Mouse (Mus musculus): ENCODE measurements around the gene Pde10a. TPM values are rescaled to one million over a fixed set of nuclear protein-coding genes. Genes with fewer than 3 reads are reported as not detected.

Gene Pde10a
- polyA plus RNA-seq, 1 experiment: 3.9 TPM

DNA sequence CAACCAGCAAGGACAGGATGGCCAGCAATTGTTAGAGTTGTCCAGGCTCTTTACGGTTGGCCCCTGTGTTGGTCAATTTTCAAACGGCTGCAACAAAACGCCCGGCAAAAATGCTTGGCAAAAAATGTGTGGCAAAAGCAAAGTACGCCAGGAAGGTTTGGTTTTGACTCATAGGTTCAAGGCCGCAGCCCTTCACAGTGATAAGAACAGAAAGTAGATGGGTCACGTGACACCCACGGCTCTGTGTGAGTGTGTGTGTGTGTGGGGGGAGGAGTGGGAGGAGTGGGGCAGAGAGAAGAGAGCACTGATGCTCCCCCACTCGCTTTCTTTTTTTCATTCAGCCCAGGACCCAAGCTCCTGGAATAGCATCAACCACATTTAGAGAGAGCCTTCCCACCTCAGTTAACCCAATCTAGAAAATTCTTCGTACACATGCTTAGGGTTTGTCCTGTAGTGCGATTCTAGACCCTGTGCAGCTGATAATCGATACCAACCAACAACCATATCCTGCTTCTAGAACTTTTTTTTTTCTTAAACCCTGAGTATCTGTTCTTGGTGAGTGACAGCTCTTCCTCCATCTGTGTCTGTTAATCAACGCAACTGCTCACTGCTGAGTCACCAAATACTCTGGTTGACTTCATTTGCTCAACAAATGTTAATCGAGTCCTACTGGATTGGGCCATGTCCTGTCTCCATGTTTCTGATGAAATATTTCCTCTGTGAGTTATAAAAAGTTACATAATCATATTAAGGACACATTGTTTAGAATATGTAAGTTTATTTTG lies 37.1 kb downstream of the Pde10a start:
- TF ChIP-seq FLI1 (IDR thresholded peaks at IDR 0.05; ENCODE audit: low read length) (no peak), GATA1 (IDR thresholded peaks at IDR 0.05; ENCODE audit: borderline replicate concordance, low read length) (no peak)
- Histone ChIP-seq H3K4me3 (replicated peaks) (no peak overlapping the region), H3K27me3 (replicated peaks) (peaks cover 8% of the 10 kb centered on the region), H3K4me1 (no peaks in the 10 kb centered on the region), H3K9me3 (no peaks in the 10 kb centered on the region), H3K36me3 (replicated peaks; ENCODE audit: low read length) (no peaks in the 10 kb centered on the region)

DNA sequence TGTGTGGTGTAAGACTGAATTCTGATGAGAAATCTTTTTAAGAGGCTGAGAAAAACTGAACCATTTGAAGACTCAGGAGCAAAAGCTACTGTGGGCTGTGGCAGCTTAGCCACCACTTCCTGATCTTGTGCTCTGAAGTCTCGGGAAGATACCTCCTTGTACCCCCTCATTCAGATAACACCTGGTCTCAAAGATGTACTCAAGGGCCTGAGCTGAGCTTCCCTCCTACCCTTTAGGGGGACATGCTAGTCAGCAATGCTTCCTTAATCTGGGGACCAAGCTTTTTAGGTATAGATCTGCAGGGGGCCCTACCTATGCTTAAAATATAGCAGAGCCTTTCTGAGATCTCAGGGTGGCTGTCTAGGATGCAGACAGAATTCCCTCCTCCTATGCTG lies 37.7 kb downstream of the Pde10a start:
- H3K9me3 ChIP-seq: no peaks in the 10 kb centered on the region
- no peak overlapping the region for H3K4me3 ChIP-seq (replicated peaks)
- H3K27me3 ChIP-seq (replicated peaks): peaks cover 8% of the 10 kb centered on the region
- H3K36me3 ChIP-seq (replicated peaks; ENCODE audit: low read length): no peaks in the 10 kb centered on the region
- TF ChIP-seq FLI1 (IDR thresholded peaks at IDR 0.05; ENCODE audit: low read length): no peak
- TF ChIP-seq GATA1 (IDR thresholded peaks at IDR 0.05; ENCODE audit: borderline replicate concordance, low read length): no peak
- H3K4me1 ChIP-seq: no peaks in the 10 kb centered on the region

DNA sequence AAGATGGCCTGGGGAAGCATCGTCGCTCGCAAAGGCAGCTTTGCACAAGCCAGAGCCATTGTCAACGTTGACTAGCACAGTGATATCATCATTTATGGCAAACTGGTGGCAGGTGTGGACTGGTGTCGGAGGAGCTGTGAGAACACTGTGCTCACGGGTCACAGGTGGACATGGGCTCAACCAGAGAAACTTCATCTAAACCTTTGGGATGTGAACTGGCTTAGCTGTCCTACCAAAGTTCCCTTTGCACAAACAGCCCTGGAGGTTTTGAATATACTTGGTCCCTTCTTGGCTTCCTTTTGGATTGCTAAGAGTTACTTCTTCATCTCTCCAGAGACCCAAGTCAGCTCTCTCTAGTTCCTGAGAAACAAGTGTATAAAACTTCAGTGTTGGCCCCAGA lies 41.7 kb downstream of the Pde10a start, which contains the start of gene Gm17087:
Gm17087 (minus strand) TSS at position 101 of the 400 bp plus-strand sequence.
- H3K4me1 ChIP-seq: no peaks in the 10 kb centered on the region
- peaks cover 9% of the 10 kb centered on the region for H3K27me3 ChIP-seq (replicated peaks)
- H3K36me3 ChIP-seq (replicated peaks; ENCODE audit: low read length): no peaks in the 10 kb centered on the region
- no peaks in the 10 kb centered on the region for H3K9me3 ChIP-seq
- peak within 1 kb of the TSS; percentile 10 for H3K4me3 ChIP-seq (replicated peaks)
- TF ChIP-seq FLI1 (IDR thresholded peaks at IDR 0.05; ENCODE audit: low read length): no peak
- TF ChIP-seq GATA1 (IDR thresholded peaks at IDR 0.05; ENCODE audit: borderline replicate concordance, low read length): no peak

DNA sequence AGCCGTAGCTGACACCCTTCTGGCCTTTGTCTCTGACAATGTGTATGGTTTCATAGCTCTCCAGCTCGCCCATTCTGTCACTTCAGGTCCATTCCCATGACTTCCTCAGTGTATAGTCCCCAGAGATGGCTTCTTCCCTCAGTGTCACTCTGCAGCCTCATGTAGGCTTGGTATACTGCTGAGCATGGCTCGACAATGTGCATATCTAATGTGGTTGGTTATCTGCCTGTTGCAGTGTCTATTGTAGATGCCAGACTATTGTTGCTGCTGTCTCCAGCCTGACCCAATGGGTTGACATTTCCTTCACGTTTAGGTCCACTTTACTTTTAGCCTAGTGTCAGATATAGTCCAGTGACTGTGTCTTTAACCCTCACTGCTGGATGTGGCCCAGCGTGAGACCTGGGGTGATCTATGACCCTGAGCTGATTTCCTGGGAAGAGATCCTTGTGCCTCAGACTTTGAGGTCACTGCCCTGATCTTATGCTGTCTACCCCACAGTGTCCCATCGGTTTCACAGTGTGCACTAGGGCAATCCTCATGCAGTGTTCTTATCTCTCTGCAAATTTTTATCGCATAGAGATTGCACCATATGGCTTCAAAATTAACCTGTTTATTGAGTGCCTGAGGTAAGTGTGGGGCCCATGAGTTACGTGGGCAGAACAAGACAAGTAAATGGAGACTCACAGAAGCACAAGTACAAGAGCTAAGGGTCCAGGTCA lies 48.5 kb downstream of the Pde10a start:
- Histone ChIP-seq H3K4me1 (peaks cover 18% of the 10 kb centered on the region; the same call in 1 of the 2 replicates), H3K36me3 (replicated peaks; ENCODE audit: low read length) (no peaks in the 10 kb centered on the region), H3K27me3 (replicated peaks) (peaks cover 11% of the 10 kb centered on the region), H3K9me3 (no peaks in the 10 kb centered on the region), H3K4me3 (replicated peaks) (no peak overlapping the region)
- TF ChIP-seq GATA1 (IDR thresholded peaks at IDR 0.05; ENCODE audit: borderline replicate concordance, low read length): no peak
- no peak for TF ChIP-seq FLI1 (IDR thresholded peaks at IDR 0.05; ENCODE audit: low read length)

DNA sequence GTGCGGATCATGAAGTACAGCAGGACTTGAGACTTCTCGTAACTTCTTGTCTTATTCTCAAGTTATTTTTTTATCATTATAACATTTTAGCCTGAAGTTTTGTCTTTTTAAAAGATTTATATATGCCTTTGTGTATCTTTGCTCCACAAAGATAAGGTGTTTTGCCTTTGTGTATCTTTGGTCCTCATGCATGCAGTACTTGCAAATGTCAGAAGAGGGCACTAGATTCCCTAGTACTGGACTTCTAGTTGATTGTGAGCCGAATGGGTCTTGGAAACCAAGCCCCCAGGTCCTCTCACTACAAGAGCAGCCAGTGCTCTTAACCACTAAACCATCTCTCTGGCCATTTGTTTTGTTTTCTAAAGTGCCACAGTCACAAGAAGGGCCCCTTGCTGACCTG lies 55.2 kb downstream of the Pde10a start:
- Histone ChIP-seq H3K9me3 (peaks cover 5% of the 10 kb centered on the region; the same call in 1 of the 2 replicates), H3K4me1 (peaks cover 6% of the 10 kb centered on the region; the same call in 1 of the 2 replicates), H3K36me3 (replicated peaks; ENCODE audit: low read length) (no peaks in the 10 kb centered on the region), H3K4me3 (replicated peaks) (no peak overlapping the region), H3K27me3 (replicated peaks) (peaks cover 3% of the 10 kb centered on the region)
- TF ChIP-seq GATA1 (IDR thresholded peaks at IDR 0.05; ENCODE audit: borderline replicate concordance, low read length) (no peak), FLI1 (IDR thresholded peaks at IDR 0.05; ENCODE audit: low read length) (no peak)

DNA sequence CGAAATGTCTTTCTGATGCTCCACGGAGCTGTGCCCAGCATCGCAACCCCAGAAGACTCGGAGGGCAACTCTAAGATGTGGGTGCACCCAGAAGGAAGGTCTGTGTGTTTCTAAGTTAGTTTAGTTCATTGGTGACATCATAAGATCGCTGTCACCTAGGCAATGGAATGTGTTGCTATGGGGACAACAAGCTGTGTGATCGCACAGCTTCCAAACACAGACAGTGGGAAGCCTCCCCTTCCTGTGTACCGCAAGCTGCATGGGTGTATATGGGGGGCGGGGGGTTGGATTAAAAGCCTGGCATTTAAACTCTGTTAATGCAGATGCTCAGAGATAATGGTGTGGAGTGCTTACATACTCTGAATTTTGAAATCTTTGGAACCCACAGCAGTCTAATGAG lies 56.4 kb downstream of the Pde10a start:
- Histone ChIP-seq H3K4me1 (peaks cover 3% of the 10 kb centered on the region; the same call in 1 of the 2 replicates), H3K27me3 (replicated peaks) (peaks cover 2% of the 10 kb centered on the region), H3K4me3 (replicated peaks) (no peak overlapping the region), H3K36me3 (replicated peaks; ENCODE audit: low read length) (no peaks in the 10 kb centered on the region), H3K9me3 (peaks cover 14% of the 10 kb centered on the region)
- TF ChIP-seq GATA1 (IDR thresholded peaks at IDR 0.05; ENCODE audit: borderline replicate concordance, low read length) (no peak), FLI1 (IDR thresholded peaks at IDR 0.05; ENCODE audit: low read length) (no peak)

DNA sequence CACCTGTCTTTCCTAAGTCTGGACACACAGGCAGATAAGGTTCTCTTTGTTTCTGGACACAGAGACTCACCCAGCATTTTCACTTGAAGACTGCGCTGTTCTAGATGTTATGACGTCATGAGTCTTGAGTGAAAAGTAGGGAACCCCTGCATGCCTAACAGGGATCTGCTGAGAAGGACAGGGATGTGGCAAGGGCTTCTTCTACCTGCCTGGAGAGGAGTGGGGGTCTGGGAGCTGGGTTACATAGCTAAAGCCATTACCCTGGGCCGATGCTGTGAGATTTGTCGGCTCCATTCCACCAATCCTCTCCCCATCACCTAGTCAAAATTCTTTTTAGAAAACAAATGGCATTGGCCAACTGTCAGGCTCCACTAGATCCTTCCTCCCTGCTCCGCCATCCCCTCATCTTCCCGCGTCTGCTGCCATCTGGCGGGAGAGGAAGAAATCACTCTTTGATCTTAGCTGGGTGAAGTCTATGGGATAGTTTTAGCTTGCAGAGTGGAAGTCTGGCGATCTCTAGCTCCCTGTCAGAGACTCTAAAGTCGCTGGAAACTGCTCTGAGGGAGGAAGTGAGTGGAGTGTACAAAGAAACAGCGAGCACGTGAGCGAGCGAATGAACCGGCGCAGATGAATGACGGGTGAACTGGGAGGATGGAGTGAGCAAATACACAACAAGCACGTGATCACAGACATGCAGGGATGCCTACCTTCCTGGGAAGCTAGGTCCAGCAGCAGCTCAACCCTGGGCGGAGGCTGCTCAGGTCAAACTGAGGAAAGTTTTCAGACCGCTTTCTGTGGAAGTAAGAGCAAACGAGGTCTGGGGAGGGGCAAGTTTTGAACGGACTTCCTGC lies 67.5 kb downstream of the Pde10a start:
- peak overlapping the region; percentile 84 for H3K4me3 ChIP-seq (replicated peaks)
- peaks cover 9% of the 10 kb centered on the region for H3K4me1 ChIP-seq

DNA sequence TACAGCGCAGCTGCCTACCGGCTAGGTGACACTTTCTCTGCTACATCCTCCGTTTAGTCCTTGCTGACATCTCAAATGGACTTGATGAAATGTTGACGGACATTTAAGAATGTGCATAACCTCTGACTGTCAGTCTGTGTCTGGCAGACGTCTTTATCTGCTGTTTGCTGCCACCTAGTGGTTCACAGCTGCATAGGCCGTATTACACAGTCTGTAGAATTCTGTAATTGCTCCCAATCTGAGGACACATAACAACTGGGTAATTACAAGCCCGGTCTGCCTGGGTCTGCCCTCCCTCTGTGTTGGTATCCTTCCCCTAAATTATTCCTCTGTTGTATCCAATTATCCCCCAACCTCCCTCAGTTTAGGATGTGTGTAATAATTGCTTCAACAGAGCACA lies 72.6 kb downstream of the Pde10a start:
- no peaks in the 10 kb centered on the region for H3K36me3 ChIP-seq (replicated peaks; ENCODE audit: low read length)
- TF ChIP-seq GATA1 (IDR thresholded peaks at IDR 0.05; ENCODE audit: borderline replicate concordance, low read length): no peak
- no peak for TF ChIP-seq FLI1 (IDR thresholded peaks at IDR 0.05; ENCODE audit: low read length)

More for the DNA sequence above, 67.5 kb downstream of the Pde10a start:
- Histone ChIP-seq H3K36me3 (replicated peaks; ENCODE audit: low read length) (no peaks in the 10 kb centered on the region), H3K9me3 (peaks cover 6% of the 10 kb centered on the region; the same call in 1 of the 2 replicates), H3K27me3 (replicated peaks) (peaks cover 12% of the 10 kb centered on the region)
- no peak for TF ChIP-seq GATA1 (IDR thresholded peaks at IDR 0.05; ENCODE audit: borderline replicate concordance, low read length)
- TF ChIP-seq FLI1 (IDR thresholded peaks at IDR 0.05; ENCODE audit: low read length): no peak

DNA sequence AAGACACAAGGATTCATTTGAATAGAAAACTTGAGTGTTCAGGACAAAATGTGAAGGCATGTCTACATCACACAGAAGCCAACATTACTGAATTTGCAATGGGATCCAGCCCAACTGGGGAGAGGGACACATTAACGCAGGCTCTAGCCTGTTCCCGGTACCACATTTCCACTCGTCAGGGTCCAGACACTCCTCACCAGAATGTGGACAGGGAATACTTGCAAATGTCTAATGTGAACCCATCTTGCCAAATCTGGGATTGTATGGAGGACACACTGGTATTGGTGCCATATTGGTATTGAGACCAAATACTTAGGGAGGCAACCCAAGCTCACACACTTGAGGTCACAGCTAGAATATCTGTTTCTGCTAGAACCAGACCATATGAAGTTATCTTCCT lies 77.8 kb downstream of the Pde10a start:
- Histone ChIP-seq H3K4me3 (replicated peaks) (no peak overlapping the region), H3K4me1 (peaks cover 8% of the 10 kb centered on the region; the same call in 1 of the 2 replicates), H3K27me3 (replicated peaks) (peaks cover 28% of the 10 kb centered on the region), H3K9me3 (0 out of 2 replicates have a peak, but pooled peaks cover 4% of the 10 kb centered on the region), H3K36me3 (replicated peaks; ENCODE audit: low read length) (no peaks in the 10 kb centered on the region)
- TF ChIP-seq FLI1 (IDR thresholded peaks at IDR 0.05; ENCODE audit: low read length) (no peak), GATA1 (IDR thresholded peaks at IDR 0.05; ENCODE audit: borderline replicate concordance, low read length) (no peak)

More for the DNA sequence above, 72.6 kb downstream of the Pde10a start:
- peaks cover 17% of the 10 kb centered on the region for H3K27me3 ChIP-seq (replicated peaks)
- H3K4me1 ChIP-seq: peaks cover 9% of the 10 kb centered on the region
- H3K9me3 ChIP-seq: peaks cover 6% of the 10 kb centered on the region; the same call in 1 of the 2 replicates
- no peak overlapping the region for H3K4me3 ChIP-seq (replicated peaks)

Data from megakaryocyte, embryonic 14.5 days (primary cell).